Mouse (Mus musculus) ovary, postnatal 36 days (tissue): Measurements from ENCODE around the gene Tmem120a.

ENCODE experiments used
- DNase-seq: peaks from one replicate; pipeline ENCODE4 v3.0.0; 2022; ENCODE audit warnings: low spot score, mixed read lengths

Gene Tmem120a

DNA sequence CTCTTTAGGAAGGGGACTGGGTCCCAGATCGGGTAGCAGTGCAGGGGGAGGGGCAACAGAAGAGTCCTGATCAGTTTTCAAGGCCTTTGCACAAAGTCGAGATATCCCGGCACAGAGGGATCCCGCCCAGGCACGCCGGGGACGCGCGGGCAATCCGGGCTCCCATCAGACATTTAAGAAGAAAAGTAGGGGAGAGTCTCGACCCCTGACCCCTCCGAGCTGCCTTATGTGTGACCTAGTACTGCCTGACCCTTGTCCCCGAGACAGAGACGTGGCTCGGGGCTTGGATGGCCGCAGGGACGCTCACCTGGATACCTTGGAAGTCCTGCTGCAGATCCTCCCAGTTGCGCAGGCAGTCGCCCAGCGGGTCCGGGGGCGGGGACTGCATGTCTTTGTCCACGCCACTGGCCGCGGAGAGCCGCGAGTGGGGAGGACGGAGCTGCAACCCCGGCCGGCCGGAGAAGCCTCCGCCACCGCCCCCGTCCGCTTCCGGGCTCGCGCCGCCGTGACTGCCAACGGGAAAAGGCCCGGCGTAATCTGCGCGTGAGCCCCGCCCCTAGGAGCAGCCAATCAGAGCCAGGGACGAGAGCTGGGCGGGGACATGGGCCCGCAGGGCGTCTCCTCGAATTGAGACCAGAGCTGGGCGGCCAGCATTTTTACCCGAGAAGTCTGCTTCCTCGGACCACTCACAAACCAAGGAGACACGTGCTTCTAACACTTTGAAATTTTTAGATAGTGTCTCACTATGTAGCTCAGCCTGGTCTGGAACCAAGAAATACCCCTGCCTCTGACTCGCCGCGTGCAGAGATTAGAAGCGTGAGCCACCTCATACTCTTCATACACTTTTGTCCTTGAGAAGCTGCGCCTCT lies at the start of gene Tmem120a:
TSS of gene Tmem120a (minus strand) at position 708 of the 869 bp plus-strand sequence.
- DNase-seq = peak; percentile 96

DNA sequence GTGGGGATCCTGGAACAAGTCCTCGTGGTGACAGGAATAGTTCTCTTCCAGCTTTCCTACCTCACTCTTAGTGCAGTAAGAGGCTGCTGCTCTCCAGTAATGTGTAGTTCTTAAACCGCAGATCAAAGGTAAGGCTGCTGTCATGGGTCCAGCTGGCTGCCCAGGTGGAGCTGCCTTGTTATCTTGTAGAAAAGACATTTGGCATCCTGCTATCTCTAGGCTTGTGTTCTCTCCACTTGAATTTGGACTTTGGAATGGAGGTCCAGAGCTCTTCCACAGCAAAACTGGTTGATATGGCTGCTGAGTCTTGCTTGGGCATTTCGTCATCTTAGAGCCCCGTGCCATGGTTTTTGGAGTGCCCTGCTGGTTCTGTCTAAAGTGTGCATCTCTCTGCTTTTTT lies 38.7 kb upstream of the Tmem120a start:
- DNase-seq = no peak

DNA sequence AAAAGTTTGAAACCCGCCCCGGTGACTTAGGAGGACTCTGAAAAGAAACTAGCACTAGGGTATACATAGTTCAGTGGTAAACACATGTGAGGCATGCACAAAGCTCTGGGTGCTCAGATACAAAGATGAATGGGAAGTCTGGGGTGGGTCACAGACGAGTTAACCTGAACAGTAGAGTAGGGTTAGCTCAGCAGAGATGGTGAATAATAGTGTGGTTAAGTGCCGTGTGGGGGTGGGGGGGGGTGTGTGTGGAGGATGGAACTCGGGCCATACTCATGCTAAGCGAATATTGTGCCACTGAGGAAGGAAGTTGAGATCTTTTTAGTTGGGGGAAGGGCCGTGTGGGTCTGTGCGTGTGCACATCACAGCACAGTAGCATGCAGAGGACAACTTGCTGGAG lies 36.1 kb upstream of the Tmem120a start:
- no peak for DNase-seq

DNA sequence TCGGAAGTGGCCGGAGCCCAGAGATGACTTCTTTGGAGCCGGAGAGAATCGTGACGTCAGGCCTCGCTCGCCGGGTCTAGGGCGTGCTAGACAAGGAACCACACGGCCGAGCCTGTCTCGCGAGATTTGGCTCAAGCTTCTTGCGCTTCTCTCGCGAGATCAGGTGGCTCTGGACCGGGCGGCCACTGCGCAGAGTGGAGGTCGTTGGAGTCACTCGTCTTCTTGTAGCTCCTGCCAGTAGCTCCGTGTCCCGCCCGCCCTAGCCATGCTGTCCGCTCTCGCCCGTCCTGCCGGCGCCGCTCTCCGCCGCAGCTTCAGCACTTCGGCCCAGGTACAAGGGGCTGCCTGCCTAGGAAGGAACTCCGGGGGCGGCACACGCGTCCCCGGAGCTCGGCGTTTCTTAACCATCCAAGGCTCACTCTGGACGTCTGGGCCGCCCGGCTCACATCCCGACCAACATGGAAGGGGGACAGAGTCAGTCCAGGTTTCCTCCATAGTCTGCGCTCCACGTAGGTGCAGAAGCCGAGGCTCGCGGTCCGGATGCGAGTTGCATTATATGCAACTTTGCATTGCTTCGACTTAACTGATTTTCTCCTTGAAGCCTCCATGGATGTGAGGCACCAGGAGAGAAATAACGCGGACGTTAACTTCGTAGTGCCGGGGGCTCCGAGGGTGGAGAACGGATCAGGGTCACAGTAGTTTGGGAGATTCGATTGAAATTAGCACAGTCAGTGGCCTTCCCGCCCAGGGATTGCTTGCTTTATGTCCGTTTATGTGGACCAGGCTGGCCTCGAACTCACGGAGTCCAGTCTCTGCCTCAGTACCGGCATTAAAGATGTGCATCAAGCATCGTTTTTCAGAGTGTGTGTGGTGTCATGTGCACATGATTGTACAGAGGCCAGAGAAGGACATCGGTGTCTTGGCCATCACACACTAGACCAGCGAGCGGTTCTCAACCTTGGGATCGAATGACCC lies 34.5 kb upstream of the Tmem120a start, which contains the start of gene Mdh2:
TSS of gene Mdh2 (plus strand) at position 10 of the 975 bp plus-strand sequence.
- DNase-seq = peak; percentile 99

DNA sequence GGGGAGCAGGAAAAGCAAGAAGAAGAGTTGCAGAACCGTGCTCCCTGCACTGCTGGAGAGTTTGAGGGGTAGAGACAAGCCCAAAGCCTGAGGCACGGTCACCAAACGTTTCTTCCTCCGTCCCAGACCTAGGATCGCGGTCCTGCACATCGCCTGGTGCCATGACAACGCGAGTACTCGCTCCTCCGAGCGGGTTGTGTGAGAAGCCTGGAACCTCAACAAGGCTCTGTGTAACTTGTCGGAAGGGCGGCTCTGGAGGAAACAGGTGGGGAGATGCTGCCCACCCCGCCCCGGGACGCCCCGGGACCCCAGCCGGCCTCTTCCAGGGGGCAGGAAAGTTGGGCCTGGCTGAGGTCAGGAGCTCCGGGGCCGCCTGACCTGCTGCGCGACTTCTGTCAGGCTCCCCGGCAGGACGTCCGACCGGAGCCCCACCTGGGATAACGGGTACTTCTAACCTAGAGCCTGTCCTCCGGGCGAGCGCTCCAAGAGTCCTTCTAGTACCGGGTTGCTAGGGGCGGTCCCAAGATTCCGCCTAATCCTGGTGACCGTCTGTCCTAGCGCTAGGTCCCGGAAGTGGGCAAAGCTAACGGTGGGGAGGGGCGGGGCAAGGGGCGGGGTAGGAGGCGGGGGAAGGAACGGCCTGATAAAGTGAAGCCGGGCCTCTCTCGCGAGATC lies 33.7 kb upstream of the Tmem120a start, which contains the start of gene Styxl1:
TSS of gene Styxl1 (minus strand) at position 590 of the 675 bp plus-strand sequence.
- DNase-seq = no peak

DNA sequence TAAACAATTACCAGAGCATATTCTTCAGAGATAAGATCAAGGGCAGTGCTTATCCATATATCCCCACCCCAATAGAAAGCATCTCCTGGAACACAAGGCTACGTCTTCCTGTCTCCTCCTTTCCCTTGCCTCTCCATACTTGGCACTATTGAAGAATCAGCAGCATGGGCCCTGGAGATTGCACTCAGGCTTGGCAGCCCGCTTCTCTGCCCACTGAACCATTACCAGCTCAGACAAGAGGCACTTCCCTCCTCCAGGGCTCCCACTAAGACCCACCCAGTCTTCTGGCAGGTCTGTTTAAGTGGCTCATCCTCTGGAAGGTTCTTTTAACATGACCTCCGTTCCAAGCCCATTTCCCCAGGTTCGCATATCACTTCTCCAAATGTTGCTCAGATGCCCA lies 32.3 kb upstream of the Tmem120a start:
- DNase-seq = peak; percentile 14

DNA sequence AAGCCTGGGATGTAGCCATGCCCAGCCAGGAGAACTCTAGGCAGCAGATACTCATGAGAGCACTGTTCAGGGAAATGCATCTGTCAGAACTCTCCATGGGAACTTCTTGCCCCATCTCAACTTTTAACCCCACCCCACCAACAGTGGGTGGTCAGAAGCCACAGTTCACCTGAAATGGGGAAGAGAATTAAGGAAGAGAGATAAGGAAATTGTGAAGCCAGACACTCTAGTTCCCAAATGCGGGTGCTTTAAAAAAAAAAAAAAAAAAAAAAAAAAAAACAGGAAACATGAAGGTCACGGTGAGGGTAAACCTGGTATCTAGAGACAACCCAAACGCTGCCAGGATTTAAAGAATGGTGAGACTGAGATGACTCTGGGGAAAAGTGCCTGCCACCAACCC lies 28.3 kb upstream of the Tmem120a start:
- DNase-seq = no peak

DNA sequence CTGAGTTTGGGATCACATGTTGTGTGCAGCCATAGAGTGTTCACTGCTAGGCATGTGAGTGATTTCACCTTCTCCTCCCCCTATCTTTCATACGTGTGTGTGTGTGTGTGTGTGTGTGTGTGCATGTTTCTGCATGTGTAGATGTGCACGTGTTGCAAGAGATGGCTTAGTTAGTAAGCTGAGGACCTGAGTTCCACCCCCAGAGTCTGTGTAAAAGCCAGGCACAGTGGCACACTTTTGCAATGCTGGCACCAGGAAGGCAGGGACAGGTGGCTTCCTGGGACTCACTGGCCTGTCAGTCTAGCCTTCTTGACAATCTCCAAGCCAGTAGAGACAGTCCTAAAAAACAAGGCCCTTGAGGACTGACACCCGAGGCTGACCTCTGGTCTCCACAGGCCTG lies 20.7 kb upstream of the Tmem120a start:
- DNase-seq = no peak

DNA sequence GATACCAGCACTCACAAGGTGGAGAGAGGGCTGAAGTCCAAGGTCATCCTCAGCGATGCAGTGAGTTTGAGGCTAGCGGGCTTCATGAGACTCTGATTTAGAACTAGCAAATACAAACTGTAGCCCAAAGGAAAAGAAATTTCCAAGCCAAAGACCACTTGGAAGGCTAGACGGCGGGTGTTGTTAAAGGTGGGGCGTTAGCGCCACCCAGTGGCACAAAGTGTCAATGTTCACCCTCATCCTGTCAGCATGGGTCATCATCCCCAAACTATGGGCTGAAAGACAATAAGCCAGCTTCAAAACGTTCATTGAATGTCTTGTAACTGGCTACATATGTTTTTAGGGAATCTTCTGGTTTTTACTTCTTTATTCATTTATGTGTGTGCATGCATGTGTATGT lies 19.3 kb upstream of the Tmem120a start:
- peak; percentile 69 for DNase-seq

DNA sequence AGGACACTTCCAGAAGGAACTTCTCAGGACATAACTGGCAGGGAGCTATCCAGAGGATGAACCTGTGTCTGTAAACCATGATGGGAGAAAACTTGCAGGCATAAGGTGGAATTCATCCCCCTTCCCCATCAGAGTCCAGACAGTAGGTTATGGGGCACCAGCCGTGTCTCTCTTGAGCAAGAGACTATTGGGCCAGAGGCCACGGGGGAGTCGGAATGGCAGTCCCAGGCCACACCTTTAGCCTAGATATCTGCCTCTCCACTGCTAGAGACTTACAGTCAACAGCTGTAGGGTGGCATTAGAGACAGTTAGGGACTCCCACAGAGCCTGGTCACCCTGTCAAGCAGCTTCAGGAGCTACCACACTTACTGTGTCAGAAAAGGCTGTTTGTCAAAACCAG lies 17.6 kb upstream of the Tmem120a start:
- no peak for DNase-seq

DNA sequence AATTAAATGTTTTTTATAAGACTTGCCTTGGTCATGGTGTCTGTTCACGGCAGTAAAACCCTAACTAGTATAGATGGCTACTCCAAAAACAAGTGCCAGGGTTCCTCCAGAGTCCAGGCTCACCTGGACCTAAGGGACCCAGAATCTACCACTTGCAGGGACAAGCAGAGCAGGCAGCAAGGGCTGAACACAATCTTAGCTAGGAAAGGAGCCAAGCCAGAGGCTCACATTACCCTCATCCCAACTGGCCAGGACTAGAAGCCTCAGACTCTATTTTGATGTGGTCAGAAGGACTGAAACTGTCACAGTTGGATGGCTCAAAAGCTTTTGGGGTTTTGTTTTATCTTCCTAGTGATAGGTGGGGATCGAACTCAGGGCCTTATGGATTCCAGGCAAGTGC lies 7.3 kb upstream of the Tmem120a start:
- no peak for DNase-seq

DNA sequence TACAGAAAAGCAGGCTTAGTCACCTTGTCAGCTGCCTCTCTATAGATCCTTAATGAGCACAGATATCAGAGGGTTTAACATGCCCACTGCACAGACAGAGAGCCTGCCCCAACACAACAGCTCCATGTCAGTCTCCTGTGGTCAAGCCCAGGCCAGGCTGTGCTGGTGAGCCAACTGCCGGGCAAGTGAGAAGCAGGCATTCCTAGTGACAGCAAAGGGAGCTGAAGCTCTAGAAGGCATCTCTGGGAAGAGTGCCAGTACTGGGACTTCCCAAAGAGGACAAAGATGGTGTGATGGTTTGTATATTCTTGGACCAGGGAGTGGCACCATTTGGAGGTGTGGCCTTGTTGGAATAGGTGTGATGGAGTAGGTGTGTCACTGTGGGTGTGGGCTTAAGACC lies 6.8 kb upstream of the Tmem120a start:
- DNase-seq = no peak

DNA sequence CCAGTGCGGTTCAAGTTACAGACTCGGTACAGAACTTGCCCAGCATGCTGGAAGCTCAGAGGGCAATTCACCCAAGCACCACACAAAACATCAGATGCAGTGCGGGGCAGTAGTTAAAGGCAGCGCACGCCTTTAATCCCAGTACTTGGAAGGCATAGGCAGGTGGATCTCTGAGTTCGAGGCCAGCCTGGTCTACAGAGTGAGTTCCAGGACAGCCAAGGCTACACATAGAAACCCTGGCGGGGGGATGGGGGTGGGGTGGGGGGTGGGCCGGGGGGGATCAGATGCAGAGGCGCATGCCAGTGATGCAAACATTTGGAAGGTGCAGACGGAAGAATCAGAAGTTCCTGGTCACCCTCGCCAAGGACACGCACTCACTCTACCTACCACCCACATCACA lies 494 bp upstream of the Tmem120a start:
- DNase-seq = no peak

DNA sequence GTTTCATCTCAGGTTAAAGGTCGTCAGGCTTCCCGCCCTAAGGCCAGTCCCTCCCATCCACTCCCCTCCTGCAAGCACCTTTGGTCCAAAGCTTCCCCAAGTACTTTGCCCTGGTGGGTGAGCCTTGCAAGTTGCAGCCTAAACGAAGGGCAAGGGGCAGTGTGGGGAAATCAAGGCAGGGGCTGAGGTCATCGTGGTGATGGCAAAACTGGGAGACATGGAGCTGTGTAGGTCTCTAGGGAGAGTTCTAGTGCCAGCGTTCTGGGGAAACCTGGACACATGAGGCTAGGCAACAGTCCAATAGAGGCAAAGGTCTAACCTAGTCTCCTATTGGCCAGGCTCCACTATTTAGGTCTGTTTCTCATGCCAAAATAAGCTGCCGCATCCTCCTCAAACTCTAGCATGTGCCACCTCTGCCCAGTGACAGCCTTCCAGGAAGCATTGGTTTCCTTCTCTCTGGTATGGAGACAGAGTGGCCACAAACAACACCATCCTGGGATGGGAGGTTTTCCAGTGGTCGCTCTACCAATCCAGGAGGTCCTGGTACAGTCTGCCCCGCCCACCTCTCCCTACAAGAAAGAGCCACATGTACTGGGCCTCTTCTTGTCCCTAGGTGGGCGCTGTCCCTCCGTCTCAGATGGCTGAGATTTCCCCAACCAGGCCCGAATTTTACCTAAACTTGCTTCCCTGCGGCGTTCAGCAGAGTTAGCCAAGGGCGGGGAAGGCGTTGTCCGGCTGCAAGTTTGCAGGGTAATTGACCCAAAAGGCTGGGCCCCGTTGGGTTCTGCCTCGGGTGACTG lies 1.1 kb downstream of the Tmem120a start:
- no peak for DNase-seq

DNA sequence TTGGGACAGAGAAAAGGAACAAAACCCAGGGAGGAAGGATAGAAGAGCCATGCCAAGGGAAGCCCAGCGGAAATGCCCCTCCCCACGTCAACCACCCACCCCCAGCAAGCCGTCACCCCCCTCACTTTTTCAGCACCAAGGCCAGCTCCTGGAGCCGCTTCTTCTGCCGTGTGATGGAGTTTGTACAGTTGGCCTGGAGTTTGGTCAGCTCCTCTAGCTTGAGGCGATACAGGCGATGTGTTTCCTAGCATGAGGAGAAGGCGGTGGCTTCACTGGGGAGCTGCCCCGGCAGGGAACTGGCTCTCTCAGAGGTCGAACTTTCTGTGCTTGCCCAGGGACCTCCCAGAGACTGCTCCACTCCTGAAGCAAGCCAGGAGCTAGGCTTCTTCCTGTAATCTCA lies 2.1 kb downstream of the Tmem120a start:
- DNase-seq = no peak

DNA sequence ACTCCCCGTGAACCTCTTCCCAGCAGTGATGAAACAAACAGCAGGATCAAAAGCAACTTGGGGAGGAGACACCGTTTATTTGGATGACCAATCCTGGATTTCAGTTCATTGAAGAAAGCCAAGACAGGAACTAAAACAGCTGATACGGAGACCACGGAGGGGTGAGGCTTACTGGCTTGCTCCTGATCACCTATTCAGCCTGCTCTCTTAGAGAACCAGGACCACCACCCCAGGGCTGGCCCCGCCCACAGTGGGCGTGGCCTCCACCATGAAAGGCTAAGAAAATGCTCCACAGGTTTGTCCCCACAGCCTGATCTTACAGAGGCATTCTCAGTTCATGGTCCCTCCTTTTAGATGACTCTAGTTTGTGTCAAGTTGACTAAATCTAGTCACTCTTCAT lies 6.0 kb downstream of the Tmem120a start:
- DNase-seq = no peak

DNA sequence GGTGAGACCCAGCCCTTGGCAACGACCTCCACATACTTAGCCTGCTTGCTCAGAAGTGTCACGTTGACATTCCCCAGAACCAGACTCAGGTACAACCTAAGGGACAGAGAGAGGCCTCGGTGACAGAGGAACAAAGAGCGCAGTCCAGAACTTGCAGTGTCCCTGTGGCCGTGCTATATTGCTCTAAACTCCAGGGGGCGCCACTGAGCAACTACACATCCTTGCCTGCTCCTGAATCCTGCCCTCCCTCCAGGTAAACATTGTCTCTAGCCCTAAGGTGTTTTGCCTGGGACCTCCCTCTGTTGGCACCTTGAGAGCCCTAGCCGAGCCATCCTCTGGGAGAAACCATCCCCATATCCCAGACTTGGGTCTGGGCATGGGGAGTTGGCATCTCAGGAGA lies 7.1 kb downstream of the Tmem120a start:
- no peak for DNase-seq

DNA sequence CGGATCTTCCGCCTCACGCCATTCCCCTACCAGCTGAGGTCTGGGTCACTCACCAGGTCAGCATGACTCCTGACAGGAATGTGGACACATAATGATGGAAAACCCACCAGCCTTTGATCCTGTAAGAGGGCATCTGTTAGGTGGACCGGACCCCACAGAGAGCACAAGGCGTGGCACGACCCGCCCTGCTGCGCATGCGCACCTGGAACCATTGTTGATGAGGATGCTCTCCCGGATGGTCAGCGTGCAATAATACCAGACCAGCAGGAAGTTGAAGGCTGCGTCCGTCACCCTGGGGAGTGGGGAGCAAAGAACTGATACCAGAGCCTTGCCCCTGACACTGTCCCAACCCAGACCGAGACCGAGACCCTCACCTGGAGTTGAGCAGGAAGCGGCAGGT lies 7.7 kb downstream of the Tmem120a start:
- DNase-seq = no peak

DNA sequence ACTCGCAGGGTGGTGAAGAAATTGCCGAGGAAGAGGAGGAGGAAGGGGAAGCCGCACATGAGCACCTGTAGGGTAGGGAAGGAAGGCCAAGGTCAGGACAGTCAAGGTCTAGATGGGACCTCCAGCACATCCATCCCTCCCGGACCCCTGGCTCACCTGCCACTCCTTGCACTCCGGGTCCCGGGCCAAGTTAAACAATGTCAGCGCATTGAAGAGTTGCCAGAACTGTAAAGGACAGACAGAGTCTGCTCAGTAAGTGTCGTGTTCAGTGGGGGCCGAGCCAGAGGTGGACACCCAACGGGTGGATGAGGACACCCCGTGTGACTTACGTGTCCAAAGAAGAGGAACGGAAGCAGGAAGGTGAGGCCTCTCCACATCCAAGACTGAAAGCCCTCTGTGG lies 8.5 kb downstream of the Tmem120a start:
- no peak for DNase-seq

DNA sequence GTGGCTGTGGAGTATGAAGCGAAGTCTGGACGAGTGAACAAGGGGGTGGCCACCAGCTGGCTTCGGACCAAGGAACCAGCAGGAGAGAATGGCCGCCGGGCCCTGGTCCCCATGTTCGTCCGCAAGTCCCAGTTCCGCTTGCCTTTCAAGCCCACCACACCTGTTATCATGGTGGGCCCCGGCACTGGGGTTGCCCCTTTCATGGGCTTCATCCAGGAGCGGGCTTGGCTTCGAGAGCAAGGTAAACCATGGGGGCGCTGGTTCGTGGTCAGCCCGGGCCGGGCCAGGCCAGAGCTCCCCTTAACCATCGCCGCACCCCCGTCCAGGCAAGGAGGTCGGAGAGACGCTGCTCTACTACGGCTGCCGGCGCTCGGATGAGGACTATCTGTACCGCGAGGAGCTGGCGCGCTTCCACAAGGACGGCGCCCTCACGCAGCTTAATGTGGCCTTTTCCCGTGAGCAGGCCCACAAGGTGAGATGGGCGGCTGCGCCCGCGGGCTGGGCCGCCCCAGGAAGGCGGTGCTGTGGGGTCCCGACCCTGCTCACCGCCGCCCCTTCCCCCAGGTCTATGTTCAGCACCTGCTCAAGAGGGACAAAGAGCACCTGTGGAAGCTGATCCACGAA lies 10.1 kb downstream of the Tmem120a start:
- no peak for DNase-seq

DNA sequence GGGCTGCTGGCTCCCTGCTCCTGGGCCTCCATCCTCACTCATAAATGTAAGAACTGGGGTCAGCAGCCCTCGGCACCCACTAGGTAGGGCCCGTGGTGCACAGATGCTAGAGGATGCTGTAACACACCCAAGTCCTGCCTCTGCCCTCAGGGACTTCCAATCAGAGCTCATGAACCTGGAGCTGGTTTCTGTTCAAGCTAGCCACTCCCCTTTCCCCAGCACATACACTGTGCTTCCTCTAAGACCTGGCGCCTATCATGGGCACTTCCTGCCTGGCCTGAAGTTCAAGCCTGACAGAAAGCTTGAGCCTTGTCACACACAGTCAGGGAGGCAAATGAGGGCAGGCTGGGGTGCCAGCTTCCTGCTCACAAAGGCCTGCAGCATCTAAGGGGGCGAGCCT lies 11.2 kb downstream of the Tmem120a start:
- no peak for DNase-seq
